Mouse (Mus musculus) kidney, adult 2 months (tissue): Measurements from ENCODE around the gene Tmprss3.

Experiments
- CTCF ChIP-seq: fragments of 200-500 bp; conservative IDR thresholded peaks from 2 replicates; pipeline ENCODE4 v1.5.1; 2011; ENCODE audit warnings: low read depth, mild to moderate bottlenecking, control low read depth, low read length, moderate library complexity, mixed read lengths; ENCODE audit not compliant: insufficient read depth, insufficient read length
- POLR2A ChIP-seq: fragments of 200-500 bp; IDR thresholded peaks from one replicate; pipeline ENCODE4 v1.6.1; 2011; ENCODE audit warnings: low read depth, low read length, control low read depth

- no peak for TF ChIP-seq CTCF
- TF ChIP-seq POLR2A = no peak
Observed at GRCm38 (mm10) chr17:31208654-31209053, 9.9 kb upstream of the Tmprss3 start.
